Mouse (Mus musculus): ENCODE measurements around the gene Gprc5c.

Gene Gprc5c

DNA sequence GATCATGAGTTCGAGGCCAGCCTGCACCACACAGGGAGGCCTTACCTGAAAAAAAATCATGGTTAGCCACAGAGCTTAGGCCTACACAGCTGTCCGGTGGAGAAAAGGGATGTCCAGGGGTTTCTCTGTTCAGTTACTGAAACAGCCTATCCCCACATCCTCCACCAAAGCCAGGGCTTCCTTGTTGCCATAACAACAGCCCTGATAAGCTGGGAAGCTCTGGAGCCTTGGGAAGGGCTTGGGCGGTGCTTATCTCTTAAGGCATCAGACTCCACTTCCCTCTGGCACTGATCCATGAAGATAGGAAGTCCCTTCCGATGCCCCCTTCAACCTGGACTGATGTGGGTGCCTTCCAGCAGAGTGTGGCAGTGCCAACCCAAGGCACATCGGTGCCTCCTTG is 17.8 kb upstream of the Gprc5c start:
- no peak for DNase-seq (ENCODE audit: low spot score)

- peak; percentile 12 for DNase-seq (ENCODE audit: low spot score)
Measured at GRCm38 (mm10) chr11:114843818-114844463, 7.0 kb upstream of the Gprc5c start.

GRCm38 (mm10) chr11:114844464-114845220 is 6.3 kb upstream of the Gprc5c start:
- no peak for DNase-seq (ENCODE audit: low spot score)

DNA sequence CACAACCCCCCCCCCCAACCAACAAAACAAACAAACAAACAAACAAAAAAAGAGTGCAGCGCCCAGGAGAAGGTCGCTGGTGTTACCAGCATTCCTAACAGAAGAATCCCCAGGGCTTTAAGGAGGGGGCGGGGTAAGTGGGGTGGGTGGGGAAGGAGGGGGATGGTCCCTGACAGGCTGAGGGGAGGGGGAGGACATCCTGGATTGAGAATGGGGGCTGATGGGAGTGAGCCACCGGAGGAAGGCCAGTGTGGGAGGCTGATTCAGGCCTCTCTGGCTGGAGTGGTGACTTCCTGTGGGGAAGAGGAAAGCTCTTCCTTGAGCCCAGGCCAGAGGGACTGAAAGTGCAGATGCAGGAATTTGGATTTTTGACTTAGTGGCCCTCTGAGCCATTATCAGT is 4.6 kb upstream of the Gprc5c start:
- DNase-seq (ENCODE audit: low spot score) = no peak

DNA sequence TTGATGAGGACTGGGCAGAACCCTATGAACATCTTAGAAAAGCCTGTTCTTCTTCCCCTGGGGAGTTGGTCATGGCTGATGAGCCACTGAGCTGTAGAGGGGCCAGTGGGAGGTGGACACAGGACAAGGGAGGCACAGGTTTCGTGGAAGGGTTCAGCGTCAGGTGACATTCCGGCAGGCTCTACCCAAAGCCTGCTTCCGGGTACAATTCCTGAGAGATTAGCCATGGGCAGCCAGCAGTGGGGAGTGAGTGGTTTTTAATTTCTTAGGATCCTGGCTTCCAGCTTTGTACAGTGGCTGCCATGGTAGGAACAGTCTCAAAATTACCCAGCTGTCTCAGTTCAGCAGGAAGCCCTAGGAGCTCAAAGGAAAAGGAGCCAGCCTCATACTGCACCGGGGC is 3.9 kb upstream of the Gprc5c start:
- DNase-seq (ENCODE audit: low spot score) = no peak

DNA sequence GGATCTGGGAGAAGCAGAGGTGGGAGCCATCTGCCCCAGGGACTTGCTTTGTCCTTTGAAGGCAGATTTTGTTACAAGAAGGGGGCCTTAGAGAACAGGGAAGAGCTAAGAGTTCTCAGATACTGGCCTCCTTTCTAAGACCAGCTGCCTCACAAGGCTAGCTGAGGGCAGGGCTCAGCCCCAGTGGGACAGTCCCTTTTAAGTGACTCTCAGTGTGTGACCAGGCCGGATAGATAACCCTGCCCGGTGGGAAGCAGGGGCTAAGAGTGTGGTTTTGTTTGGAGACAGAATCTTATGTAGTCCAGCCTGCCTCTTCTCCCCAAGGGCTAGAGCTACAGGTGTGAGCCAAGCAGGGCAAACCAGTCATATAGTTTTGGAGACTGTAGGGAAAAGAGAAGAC is 1.4 kb upstream of the Gprc5c start:
- no peak for DNase-seq (ENCODE audit: low spot score)

- DNase-seq (ENCODE audit: low spot score) = no peak
Measured at GRCm38 (mm10) chr11:114850066-114850451, 893 bp upstream of the Gprc5c start.

DNA sequence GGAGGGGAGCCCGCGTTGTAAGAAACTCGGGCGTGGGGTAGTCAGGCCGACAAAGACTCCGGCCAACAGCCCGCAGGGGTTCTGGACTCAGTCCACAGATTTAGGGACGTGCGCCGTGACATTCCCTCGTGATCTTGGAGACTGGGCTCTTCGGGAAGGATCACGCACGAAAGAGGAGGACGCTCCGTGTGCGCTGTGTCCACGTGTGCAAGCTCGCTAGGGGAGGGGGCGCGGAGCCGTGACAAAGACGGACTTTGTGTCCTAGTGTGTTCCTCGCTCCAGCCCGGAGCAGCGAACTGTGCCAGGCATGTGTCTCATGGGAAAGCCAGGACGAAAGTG is 286 bp downstream of the Gprc5c start:
- DNase-seq (ENCODE audit: low spot score) = no peak

GRCm38 (mm10) chr11:114851608-114852310 is 807 bp downstream of the Gprc5c start:
- peak; percentile 48 for DNase-seq (ENCODE audit: low spot score)

- DNase-seq (ENCODE audit: low spot score) = peak; percentile 5
Measured at GRCm38 (mm10) chr11:114852311-114853173, 1.6 kb downstream of the Gprc5c start.

- DNase-seq (ENCODE audit: low spot score) = no peak
Measured at GRCm38 (mm10) chr11:114853174-114853838, 2.4 kb downstream of the Gprc5c start.

GRCm38 (mm10) chr11:114854581-114854980 is 3.6 kb downstream of the Gprc5c start:
- DNase-seq (ENCODE audit: low spot score) = no peak

DNA sequence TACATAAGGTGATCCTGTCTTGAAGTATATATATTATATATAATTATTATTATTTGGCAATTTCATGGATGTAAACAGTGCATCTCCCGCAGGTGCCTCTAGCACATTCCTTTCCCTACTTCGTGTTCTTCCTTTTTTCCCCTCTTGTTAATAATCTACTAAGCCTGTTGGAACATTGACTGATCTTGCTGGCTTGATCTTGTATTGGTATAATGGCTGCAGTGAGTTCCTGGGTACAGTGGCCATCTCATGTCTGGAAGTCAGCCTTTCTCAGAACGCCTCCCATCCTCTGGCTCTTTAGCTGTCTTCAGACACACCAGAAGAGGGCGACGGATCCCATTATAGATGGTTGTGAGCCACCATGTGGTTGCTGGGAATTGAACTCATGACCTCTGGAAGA is 5.2 kb downstream of the Gprc5c start:
- no peak for DNase-seq (ENCODE audit: low spot score)

GRCm38 (mm10) chr11:114858641-114859040 is 7.7 kb downstream of the Gprc5c start:
- no peak for DNase-seq (ENCODE audit: low spot score)

GRCm38 (mm10) chr11:114861057-114861456 is 10.1 kb downstream of the Gprc5c start:
- DNase-seq (ENCODE audit: low spot score) = no peak

- DNase-seq (ENCODE audit: low spot score) = no peak
Measured at GRCm38 (mm10) chr11:114862687-114863086, 11.7 kb downstream of the Gprc5c start.

- no peak for DNase-seq (ENCODE audit: low spot score)
Measured at GRCm38 (mm10) chr11:114863918-114864420, 13.0 kb downstream of the Gprc5c start.

DNA sequence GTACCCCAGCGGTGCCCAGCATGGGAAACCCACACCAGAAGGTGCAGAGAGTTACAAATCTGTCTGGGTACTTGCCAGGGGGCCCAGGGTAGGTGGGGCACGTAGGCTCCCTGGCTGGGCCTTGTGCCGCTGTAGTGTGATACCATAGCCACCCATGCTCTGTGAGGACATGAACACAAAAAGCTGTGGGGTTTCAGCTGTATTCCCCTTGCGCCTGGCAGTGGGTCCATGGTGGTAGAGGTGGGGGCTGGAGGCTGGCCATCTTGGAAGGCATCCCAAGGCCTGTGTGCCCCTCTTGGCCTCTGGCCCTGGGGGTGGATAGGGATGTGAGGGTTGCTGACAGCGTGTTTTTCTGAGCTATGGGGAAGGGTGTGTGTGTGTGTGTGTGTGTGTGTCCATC is 15.0 kb downstream of the Gprc5c start:
- no peak for DNase-seq (ENCODE audit: low spot score)

DNA sequence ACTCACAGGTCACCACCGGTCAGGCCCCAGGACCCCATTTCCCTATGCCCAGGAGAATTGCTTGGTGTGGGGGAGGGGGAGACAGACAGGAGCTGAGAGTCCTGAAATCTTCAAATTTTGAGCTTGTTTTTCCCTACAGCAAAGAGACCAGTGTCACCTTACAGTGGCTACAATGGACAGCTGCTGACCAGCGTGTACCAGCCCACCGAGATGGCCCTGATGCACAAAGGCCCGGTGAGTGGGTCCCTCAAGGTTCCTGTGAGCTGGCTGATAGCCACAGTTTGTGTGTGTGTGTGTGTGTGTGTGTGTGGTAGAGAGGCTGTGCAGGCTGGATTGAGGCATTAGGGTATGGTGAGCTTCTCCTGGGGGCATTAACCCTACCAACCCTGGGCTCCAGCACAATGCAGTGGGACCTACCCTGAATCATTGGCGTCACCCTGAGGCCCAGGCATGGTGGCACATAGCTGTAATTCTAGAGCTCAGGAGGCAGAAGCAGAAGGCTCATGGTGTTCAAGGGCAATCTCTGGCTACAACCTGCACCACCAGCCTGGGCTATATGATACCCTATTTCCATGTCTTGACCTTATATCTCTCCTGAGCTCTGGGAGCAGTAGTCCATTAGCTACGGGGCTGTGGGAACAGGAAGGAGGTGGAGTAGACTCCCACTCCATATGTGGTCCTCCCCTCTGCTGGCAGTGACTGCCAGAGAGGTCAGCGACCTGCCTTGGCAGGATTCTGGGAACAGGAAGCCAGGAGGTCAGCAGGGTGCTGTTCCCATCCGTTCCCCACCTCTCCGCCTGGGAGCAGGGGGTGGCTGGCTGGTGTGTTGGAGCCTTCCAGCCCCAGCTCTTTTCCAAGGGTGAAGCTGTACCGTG is 15.8 kb downstream of the Gprc5c start:
- peak; percentile 51 for DNase-seq (ENCODE audit: low spot score)

All from lung, postnatal 25 days (tissue).